Mouse (Mus musculus): ENCODE data around the gene Aipl1. TPM values are rescaled to one million over a fixed set of nuclear protein-coding genes. Genes with fewer than 3 reads are reported as not detected.

Aipl1 gene
- polyA plus RNA-seq (2017; shearing (Covaris generic)), result under 1 TPM; 0.10 to 0.60 TPM

GRCm38 (mm10) chr11:72037409-72037808 is at the start of gene Aipl1:
Gene Aipl1, minus strand, starts transcription at chr11:72037509.

DNA sequence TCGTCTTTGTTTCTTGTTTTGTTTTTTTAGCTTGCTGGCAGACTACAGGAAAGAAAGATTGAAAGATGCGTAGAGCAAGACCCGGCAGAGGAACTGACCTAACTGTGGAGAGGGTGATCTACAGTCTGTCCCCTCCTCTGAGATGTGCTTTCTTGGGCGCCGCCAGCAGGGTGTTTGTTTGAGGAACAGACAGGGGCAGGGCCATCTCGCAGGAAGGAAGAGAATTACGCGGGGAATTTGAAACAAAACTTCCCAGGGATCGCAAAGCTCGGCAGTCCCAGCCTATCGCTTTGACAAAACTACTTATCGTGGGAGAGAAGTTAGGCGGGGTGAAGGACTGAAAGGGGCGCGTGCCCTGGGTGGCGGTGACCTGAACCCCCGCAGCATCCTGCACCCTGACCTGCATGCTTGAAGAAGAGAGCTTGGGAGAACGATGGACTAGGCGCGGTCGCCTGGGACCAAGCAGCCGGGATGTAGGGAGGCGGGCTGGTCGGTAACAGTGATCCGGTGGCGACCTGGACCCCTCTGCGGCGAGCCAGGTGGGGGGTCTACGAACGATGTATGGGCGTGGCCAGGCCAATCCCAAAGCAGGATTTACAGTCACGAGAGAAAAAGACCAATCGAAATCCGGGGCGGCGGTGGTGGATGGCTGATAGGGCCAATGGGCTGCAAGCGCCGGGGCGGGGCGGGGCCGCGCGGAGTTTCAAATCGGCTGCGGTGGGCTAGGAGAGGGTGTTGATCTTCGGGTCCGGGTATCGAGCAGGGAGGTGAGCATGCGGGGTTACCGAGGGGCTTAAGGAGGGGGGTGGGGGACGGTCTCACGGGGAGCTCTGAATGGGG is 4.7 kb upstream of the Aipl1 start, which contains the start of gene Pimreg:
Gene Pimreg (plus strand): TSS at position 265 of the 840 bp plus-strand sequence.

Other genes starting within 250 kb of the Aipl1 start
- 1 to 10 TPM; 5.3 to 5.9 TPM for gene Pimreg, start 4.5 kb upstream of the Aipl1 start, polyA plus RNA-seq (2017; shearing (Covaris generic))
- gene Pitpnm3, start 98.3 kb upstream of the Aipl1 start, polyA plus RNA-seq (2017; shearing (Covaris generic)), result under 1 TPM in 1 of 2 experiments, not detected in 1; 0.23 TPM
- not detected for gene Gm43951, start 169.3 kb upstream of the Aipl1 start, polyA plus RNA-seq (2017; shearing (Covaris generic))
- gene 4933427D14Rik, start 169.9 kb upstream of the Aipl1 start, polyA plus RNA-seq (2017; shearing (Covaris generic)), result 10 to 100 TPM; 11.3 to 16.8 TPM
- gene Txndc17, start 170.0 kb upstream of the Aipl1 start, polyA plus RNA-seq (2017; shearing (Covaris generic)), result 100 to 1,000 TPM; 115 to 116 TPM
- gene Med31, start 178.1 kb upstream of the Aipl1 start, polyA plus RNA-seq (2017; shearing (Covaris generic)), result 10 to 100 TPM; 16.1 to 19.1 TPM
- gene Slc13a5, start 229.7 kb upstream of the Aipl1 start, polyA plus RNA-seq (2017; shearing (Covaris generic)), result not detected

All from activated CD4-positive, CD25-positive, alpha-beta regulatory T cell (primary cell).